Mouse (Mus musculus) midbrain, embryonic 16.5 days (tissue): ENCODE data around the gene Kcnab1. TPM values are rescaled to one million over a fixed set of nuclear protein-coding genes. Genes with fewer than 3 reads are reported as not detected.

Experiments used
- ATAC-seq: fragments of 200-750 bp; cut with Nextera tagmentation; 2 replicates; pipeline ENCODE4 v1.8.0; 2017; ENCODE audit warnings: moderate TSS enrichment
- H3K27ac ChIP-seq: fragments of 300-500 bp; sonication (generic); 2 replicates; pipeline ENCODE4 v1.5.1; 2014; ENCODE audit warnings: mild to moderate bottlenecking, low read length, mixed read lengths
- H3K27me3 ChIP-seq: fragments of 300-500 bp; sonication (generic); 2 replicates; pipeline ENCODE4 v1.6.1; 2014; ENCODE audit warnings: low read depth, low read length, mixed read lengths; ENCODE audit not compliant: control insufficient read depth, insufficient read depth
- H3K36me3 ChIP-seq: fragments of 300-500 bp; sonication (generic); 2 replicates; pipeline ENCODE4 v1.6.1; 2014; ENCODE audit warnings: mild to moderate bottlenecking, low read length, moderate library complexity, mixed read lengths; ENCODE audit not compliant: control insufficient read depth, insufficient read depth
- H3K4me1 ChIP-seq: fragments of 300-500 bp; sonication (generic); 2 replicates; pipeline ENCODE4 v1.6.1; 2014; ENCODE audit warnings: mild to moderate bottlenecking, low read length, mixed read lengths; ENCODE audit not compliant: control insufficient read depth, insufficient read depth
- H3K4me2 ChIP-seq: fragments of 300-500 bp; sonication (generic); 2 replicates; pipeline ENCODE4 v1.6.1; 2014; ENCODE audit warnings: mild to moderate bottlenecking, low read length, mixed read lengths
- H3K4me3 ChIP-seq: fragments of 300-500 bp; sonication (generic); 2 replicates; pipeline ENCODE4 v1.5.1; 2014; ENCODE audit warnings: low read depth, mild to moderate bottlenecking, low read length, moderate library complexity, mixed read lengths
- H3K9ac ChIP-seq: fragments of 300-500 bp; sonication (generic); 2 replicates; pipeline ENCODE4 v1.6.1; 2014; ENCODE audit warnings: low read depth, low read length, mixed read lengths
- H3K9me3 ChIP-seq: fragments of 300-500 bp; sonication (generic); replicated peaks from 2 replicates; pipeline ENCODE4 v1.6.1; 2014; ENCODE audit warnings: mild to moderate bottlenecking, low read length, mixed read lengths; ENCODE audit not compliant: control insufficient read depth, poor library complexity, severe bottlenecking
- WGBS: fragments of 180-500 bp; shearing (Covaris S2); extraction: QIAGEN DNeasy Blood & Tissue Kit; methylation state at CpG from one replicate; pipeline ENCODE4 v1.1.7; 2014; 5-methylcytosine and 5-hydroxymethylcytosine counted together
- polyA plus RNA-seq: library from polyadenylated mRNA; unstranded; fragments of >200 nt; fragmentation: Nextera tagmentation; extraction: Ambion mirVana; gene quantifications from 2 replicates; pipeline ENCODE4 v1.2.1, GENCODE M21; 2015

Kcnab1 gene
- polyA plus RNA-seq = 7.3 and 9.0 TPM in 2 replicates

DNA sequence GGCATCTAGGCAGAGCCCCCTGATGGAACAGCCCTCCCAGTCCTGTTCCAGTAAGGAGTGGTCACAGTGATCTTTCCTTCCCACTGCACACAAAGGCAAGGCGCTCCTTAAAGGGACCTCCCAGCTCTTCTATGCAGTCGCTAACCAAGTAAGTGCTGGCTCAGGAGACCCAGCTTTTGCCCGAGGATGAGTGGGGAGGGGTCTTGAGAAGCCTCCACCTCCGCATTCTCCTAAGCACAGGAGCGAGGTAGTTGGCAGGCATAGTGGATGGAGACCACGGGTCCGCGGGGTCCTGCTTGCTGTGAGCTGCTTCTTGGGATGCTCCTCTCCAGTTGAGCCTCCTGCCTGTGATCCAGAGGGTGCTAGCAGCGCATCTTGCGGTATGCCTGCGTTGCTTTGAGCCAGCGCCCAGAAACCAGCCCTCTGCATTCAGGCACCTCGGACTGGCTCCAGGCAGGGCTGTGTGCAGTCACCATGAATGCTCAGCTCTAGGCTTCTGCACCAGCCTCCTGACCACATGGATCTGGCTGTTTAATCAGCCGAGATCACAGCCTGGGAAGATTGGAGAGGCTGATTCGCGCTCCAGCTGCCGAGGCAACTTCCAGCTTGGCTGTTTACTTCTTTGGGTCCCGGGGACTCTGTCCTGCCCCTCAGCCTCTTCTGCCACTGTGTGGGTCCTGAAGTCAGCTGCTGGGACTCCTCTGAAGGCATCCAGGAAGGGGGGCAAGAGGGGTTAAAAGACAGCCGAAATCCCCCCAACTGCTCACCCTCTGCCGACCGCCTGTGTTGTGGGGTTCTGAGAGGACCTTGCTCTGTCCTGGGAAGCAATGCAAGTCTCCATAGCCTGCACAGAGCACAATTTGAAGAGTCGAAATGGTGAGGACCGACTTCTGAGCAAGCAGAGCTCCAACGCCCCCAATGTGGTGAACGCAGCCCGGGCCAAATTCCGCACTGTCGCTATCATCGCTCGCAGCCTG is at the start of gene Kcnab1:
Kcnab1 (plus strand) TSS at position 440 of the 977 bp plus-strand sequence.
- H3K4me1 ChIP-seq = peaks cover 6% of the 10 kb centered on the region; the same call in 1 of the 2 replicates
- H3K36me3 ChIP-seq = no peaks in the 10 kb centered on the region
- under 1% methylated on average over 30 of the region's 30 CpGs for WGBS
- peak; percentile 90 for ATAC-seq
- H3K27me3 ChIP-seq = no peaks in the 10 kb centered on the region
- peak within 1 kb of the TSS; percentile 94 for H3K4me2 ChIP-seq
- peak within 1 kb of the TSS; percentile 52 for H3K4me3 ChIP-seq
- H3K9ac ChIP-seq = peak within 1 kb of the TSS; percentile 64
- H3K9me3 ChIP-seq = no peaks in the 10 kb centered on the region
- peak within 1 kb of the TSS; percentile 52; the same call in 1 of the 2 replicates for H3K27ac ChIP-seq

DNA sequence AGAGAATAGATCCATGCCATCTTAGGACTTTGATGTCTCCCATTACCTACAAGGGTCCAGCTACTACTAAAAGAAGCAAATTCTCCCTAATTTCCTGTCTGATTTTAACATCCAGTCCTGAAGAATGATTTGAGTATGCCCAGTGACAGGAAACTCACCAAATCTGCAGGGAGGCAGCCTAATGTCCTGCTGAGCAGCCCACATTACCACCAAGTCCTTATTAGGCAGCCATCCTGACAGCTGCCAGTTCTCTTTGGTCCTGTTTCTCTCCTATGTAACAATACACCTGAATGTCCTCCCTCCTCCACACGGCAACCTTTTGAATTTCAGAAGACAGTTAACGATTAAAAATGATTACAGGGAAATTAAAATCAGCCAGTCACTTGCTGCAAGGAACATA is 20.9 kb upstream of the Kcnab1 start:
- Histone ChIP-seq H3K4me3 (no peak overlapping the region), H3K4me1 (no peaks in the 10 kb centered on the region), H3K27ac (no peak overlapping the region), H3K9ac (no peak overlapping the region), H3K9me3 (no peaks in the 10 kb centered on the region), H3K27me3 (no peaks in the 10 kb centered on the region), H3K36me3 (no peaks in the 10 kb centered on the region), H3K4me2 (no peak overlapping the region)
- 78% methylated on average over 2 of the region's 2 CpGs for WGBS
- ATAC-seq = no peak

DNA sequence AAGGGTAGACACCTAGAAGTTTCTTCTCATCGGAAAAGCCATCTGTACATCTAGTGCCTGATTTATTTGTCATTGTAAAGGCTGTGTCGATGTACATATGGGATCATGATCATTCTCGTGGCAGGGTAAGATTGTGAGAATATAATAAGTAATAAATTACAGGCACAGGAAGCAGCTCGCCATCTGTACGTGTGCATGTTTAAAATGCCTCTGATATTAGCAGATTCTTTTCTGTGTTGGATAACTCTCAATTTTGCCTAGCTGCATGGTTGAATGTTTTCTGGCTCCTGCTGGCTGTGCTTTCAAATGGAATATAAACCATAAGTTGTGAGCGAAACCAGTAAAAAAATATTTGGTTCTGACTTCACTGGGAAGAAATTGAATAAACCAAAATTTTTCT is 5.1 kb upstream of the Kcnab1 start:
- Histone ChIP-seq H3K36me3 (no peaks in the 10 kb centered on the region), H3K27ac (no peak overlapping the region), H3K4me1 (peaks cover 6% of the 10 kb centered on the region; the same call in 1 of the 2 replicates), H3K4me2 (no peak overlapping the region), H3K4me3 (no peak overlapping the region), H3K9me3 (no peaks in the 10 kb centered on the region), H3K27me3 (no peaks in the 10 kb centered on the region), H3K9ac (no peak overlapping the region)
- 82% methylated on average over 6 of the region's 6 CpGs for WGBS
- no peak for ATAC-seq

- peaks cover 6% of the 10 kb centered on the region; the same call in 1 of the 2 replicates for H3K4me1 ChIP-seq
- H3K27ac ChIP-seq = no peak overlapping the region
- peak overlapping the region; percentile 52 for H3K4me3 ChIP-seq
- H3K9ac ChIP-seq = no peak overlapping the region
- H3K27me3 ChIP-seq = no peaks in the 10 kb centered on the region
- H3K36me3 ChIP-seq = no peaks in the 10 kb centered on the region
- ATAC-seq = no peak
- no peaks in the 10 kb centered on the region for H3K9me3 ChIP-seq
- H3K4me2 ChIP-seq = peak overlapping the region; percentile 94
- WGBS = 65% methylated on average over 9 of the region's 9 CpGs
Observed at GRCm38 (mm10) chr3:65110190-65110589, 1.0 kb downstream of the Kcnab1 start.

GRCm38 (mm10) chr3:65111176-65111575 is 2.0 kb downstream of the Kcnab1 start:
- Histone ChIP-seq H3K4me3 (no peak overlapping the region), H3K4me2 (peak overlapping the region; percentile 2; the same call in 1 of the 2 replicates), H3K9ac (no peak overlapping the region), H3K9me3 (no peaks in the 10 kb centered on the region), H3K27ac (no peak overlapping the region), H3K27me3 (no peaks in the 10 kb centered on the region), H3K4me1 (peaks cover 6% of the 10 kb centered on the region; the same call in 1 of the 2 replicates), H3K36me3 (no peaks in the 10 kb centered on the region)
- WGBS = 75% methylated on average over 2 of the region's 2 CpGs
- no peak for ATAC-seq

GRCm38 (mm10) chr3:65115164-65115563 is 6.0 kb downstream of the Kcnab1 start:
- ATAC-seq = no peak
- no peaks in the 10 kb centered on the region for H3K36me3 ChIP-seq
- no peak overlapping the region for H3K4me2 ChIP-seq
- H3K27me3 ChIP-seq = no peaks in the 10 kb centered on the region
- 91% methylated on average over 6 of the region's 6 CpGs for WGBS
- H3K27ac ChIP-seq = no peak overlapping the region
- H3K4me1 ChIP-seq = no peaks in the 10 kb centered on the region; the same call in 1 of the 2 replicates
- no peak overlapping the region for H3K4me3 ChIP-seq
- H3K9me3 ChIP-seq = no peaks in the 10 kb centered on the region
- H3K9ac ChIP-seq = no peak overlapping the region

- no peak for ATAC-seq
Observed at GRCm38 (mm10) chr3:65116958-65117357, 7.8 kb downstream of the Kcnab1 start.

GRCm38 (mm10) chr3:65117365-65117764 is 8.2 kb downstream of the Kcnab1 start:
- Histone ChIP-seq H3K27me3 (no peaks in the 10 kb centered on the region), H3K9me3 (no peaks in the 10 kb centered on the region), H3K9ac (no peak overlapping the region), H3K4me3 (no peak overlapping the region), H3K27ac (no peak overlapping the region), H3K4me2 (no peak overlapping the region), H3K36me3 (no peaks in the 10 kb centered on the region), H3K4me1 (no peaks in the 10 kb centered on the region)
- ATAC-seq = no peak
- WGBS = 86% methylated on average over 8 of the region's 8 CpGs

More at GRCm38 (mm10) chr3:65116958-65117357, 7.8 kb downstream of the Kcnab1 start:
- WGBS = 77% methylated on average over 3 of the region's 3 CpGs
- H3K4me1 ChIP-seq = no peaks in the 10 kb centered on the region
- no peak overlapping the region for H3K27ac ChIP-seq
- no peak overlapping the region for H3K4me3 ChIP-seq
- no peaks in the 10 kb centered on the region for H3K27me3 ChIP-seq
- H3K9me3 ChIP-seq = no peaks in the 10 kb centered on the region
- H3K4me2 ChIP-seq = no peak overlapping the region
- no peak overlapping the region for H3K9ac ChIP-seq
- H3K36me3 ChIP-seq = no peaks in the 10 kb centered on the region

- H3K4me3 ChIP-seq = no peak overlapping the region
- WGBS = 64% methylated on average over 3 of the region's 3 CpGs
- no peak overlapping the region for H3K27ac ChIP-seq
- H3K9ac ChIP-seq = no peak overlapping the region
- no peaks in the 10 kb centered on the region for H3K27me3 ChIP-seq
- no peaks in the 10 kb centered on the region for H3K4me1 ChIP-seq
- H3K36me3 ChIP-seq = no peaks in the 10 kb centered on the region
- no peak for ATAC-seq
- no peak overlapping the region for H3K4me2 ChIP-seq
- no peaks in the 10 kb centered on the region for H3K9me3 ChIP-seq
Observed at GRCm38 (mm10) chr3:65124975-65125374, 15.8 kb downstream of the Kcnab1 start.
